Mouse (Mus musculus) forebrain, embryonic 11.5 days (tissue): ENCODE measurements around the gene Scnn1b. TPM values are rescaled to one million over a fixed set of nuclear protein-coding genes. Genes with fewer than 3 reads are reported as not detected.

Source experiments
- ATAC-seq: fragments of 200-750 bp; cut with Nextera tagmentation; replicated peaks from 2 replicates; pipeline ENCODE4 v1.8.0; 2017; ENCODE audit warnings: moderate TSS enrichment; ENCODE audit not compliant: low FRiP score
- DNase-seq: peaks from one replicate; pipeline ENCODE4 v3.0.0-alpha.2; 2017; ENCODE audit warnings: low spot score
- H3K27ac ChIP-seq: fragments of 300-500 bp; sonication (generic); 2 replicates; pipeline ENCODE4 v1.5.1; 2014; ENCODE audit warnings: low read depth, low read length
- H3K27me3 ChIP-seq: fragments of 300-500 bp; sonication (generic); 2 replicates; pipeline ENCODE4 v1.6.1; 2014; ENCODE audit warnings: mild to moderate bottlenecking, low read length, mixed read lengths; ENCODE audit not compliant: control insufficient read depth, insufficient read depth
- H3K36me3 ChIP-seq: fragments of 300-500 bp; sonication (generic); 2 replicates; pipeline ENCODE4 v1.6.1; 2014; ENCODE audit warnings: mild to moderate bottlenecking, low read length, moderate library complexity, mixed read lengths; ENCODE audit not compliant: control insufficient read depth, insufficient read depth
- H3K4me1 ChIP-seq: fragments of 300-500 bp; sonication (generic); replicated peaks from 2 replicates; pipeline ENCODE4 v1.6.1; 2014; ENCODE audit warnings: low read length, mixed read lengths; ENCODE audit not compliant: control insufficient read depth, insufficient read depth
- H3K4me2 ChIP-seq: fragments of 300-500 bp; sonication (generic); 2 replicates; pipeline ENCODE4 v1.6.1; 2014; ENCODE audit warnings: low read depth, mild to moderate bottlenecking, low read length, moderate library complexity, mixed read lengths; ENCODE audit not compliant: severe bottlenecking
- H3K4me3 ChIP-seq: fragments of 300-500 bp; sonication (generic); 2 replicates; pipeline ENCODE4 v1.5.1; 2014; ENCODE audit warnings: low read depth, low read length
- H3K9ac ChIP-seq: fragments of 300-500 bp; sonication (generic); 2 replicates; pipeline ENCODE4 v1.6.1; 2014; ENCODE audit warnings: low read length
- H3K9me3 ChIP-seq: fragments of 300-500 bp; sonication (generic); 2 replicates; pipeline ENCODE4 v1.6.1; 2016; ENCODE audit warnings: low read length, mixed read lengths; ENCODE audit not compliant: control insufficient read depth
- WGBS: fragments of 180-500 bp; shearing (Covaris S2); extraction: QIAGEN DNeasy Blood & Tissue Kit; methylation state at CpG from one replicate; pipeline ENCODE4 v1.1.7; 2014; 5-methylcytosine and 5-hydroxymethylcytosine counted together
- polyA plus RNA-seq: library from polyadenylated mRNA; unstranded; fragments of >200 nt; fragmentation: Nextera tagmentation; extraction: Ambion mirVana; gene quantifications from 2 replicates; pipeline ENCODE4 v1.2.1, GENCODE M21; 2014

Gene Scnn1b
- polyA plus RNA-seq, 1 experiment from 2014 or later = 0.07 TPM

GRCm38 (mm10) chr7:121941640-121942039, 76.8 kb downstream of the Scnn1b start:
- Histone ChIP-seq H3K4me1 (no peaks in the 10 kb centered on the region), H3K9ac (no peak overlapping the region), H3K27ac (no peak overlapping the region), H3K9me3 (no peaks in the 10 kb centered on the region), H3K4me3 (no peak overlapping the region), H3K36me3 (no peaks in the 10 kb centered on the region; the same call in 1 of the 2 replicates), H3K27me3 (no peaks in the 10 kb centered on the region), H3K4me2 (no peak overlapping the region)
- 91% methylated on average over 3 of the region's 3 CpGs for WGBS
- no peak for ATAC-seq
- no peak for DNase-seq

GRCm38 (mm10) chr7:121942371-121942770, 77.5 kb downstream of the Scnn1b start:
- H3K36me3 ChIP-seq = no peaks in the 10 kb centered on the region
- H3K9ac ChIP-seq = no peak overlapping the region
- H3K4me2 ChIP-seq = no peak overlapping the region
- no peaks in the 10 kb centered on the region for H3K9me3 ChIP-seq
- 91% methylated on average over 2 of the region's 2 CpGs for WGBS
- no peak overlapping the region for H3K27ac ChIP-seq
- DNase-seq (no peak), ATAC-seq (no peak)
- H3K4me1 ChIP-seq = no peaks in the 10 kb centered on the region
- no peaks in the 10 kb centered on the region for H3K27me3 ChIP-seq
- H3K4me3 ChIP-seq = no peak overlapping the region

GRCm38 (mm10) chr7:121946196-121946595, 81.4 kb downstream of the Scnn1b start:
- Histone ChIP-seq H3K27me3 (no peaks in the 10 kb centered on the region), H3K36me3 (no peaks in the 10 kb centered on the region; the same call in 1 of the 2 replicates), H3K27ac (no peak overlapping the region), H3K4me2 (no peak overlapping the region), H3K4me3 (no peak overlapping the region), H3K9me3 (no peaks in the 10 kb centered on the region), H3K4me1 (no peaks in the 10 kb centered on the region), H3K9ac (no peak overlapping the region)
- ATAC-seq (no peak), DNase-seq (no peak)
- 89% methylated on average over 5 of the region's 5 CpGs for WGBS

- Histone ChIP-seq H3K27me3 (no peaks in the 10 kb centered on the region), H3K36me3 (no peaks in the 10 kb centered on the region; the same call in 1 of the 2 replicates), H3K4me3 (no peak overlapping the region), H3K4me2 (no peak overlapping the region), H3K4me1 (no peaks in the 10 kb centered on the region), H3K27ac (no peak overlapping the region), H3K9me3 (no peaks in the 10 kb centered on the region), H3K9ac (no peak overlapping the region)
- ATAC-seq = no peak
- no peak for DNase-seq
- 86% methylated on average over 4 of the region's 4 CpGs for WGBS
Measured at GRCm38 (mm10) chr7:121947513-121947912, 82.7 kb downstream of the Scnn1b start.

- Histone ChIP-seq H3K4me1 (no peaks in the 10 kb centered on the region), H3K4me3 (no peak overlapping the region), H3K9ac (no peak overlapping the region), H3K4me2 (no peak overlapping the region), H3K9me3 (no peaks in the 10 kb centered on the region), H3K36me3 (no peaks in the 10 kb centered on the region), H3K27ac (no peak overlapping the region), H3K27me3 (no peaks in the 10 kb centered on the region)
- 91% methylated on average over 11 of the region's 11 CpGs for WGBS
- no peak for DNase-seq
- ATAC-seq = no peak
Measured at GRCm38 (mm10) chr7:121954891-121955669, 90.2 kb downstream of the Scnn1b start.

GRCm38 (mm10) chr7:121955802-121956201, 91.0 kb downstream of the Scnn1b start:
- WGBS = 93% methylated on average over 12 of the region's 12 CpGs
- no peak for DNase-seq

GRCm38 (mm10) chr7:121961913-121962570, 97.2 kb downstream of the Scnn1b start:
- no peak for ATAC-seq

More at GRCm38 (mm10) chr7:121955802-121956201, 91.0 kb downstream of the Scnn1b start:
- H3K4me2 ChIP-seq = no peak overlapping the region
- H3K9me3 ChIP-seq = no peaks in the 10 kb centered on the region
- H3K27me3 ChIP-seq = no peaks in the 10 kb centered on the region
- H3K36me3 ChIP-seq = no peaks in the 10 kb centered on the region
- no peaks in the 10 kb centered on the region for H3K4me1 ChIP-seq
- no peak overlapping the region for H3K27ac ChIP-seq
- no peak for ATAC-seq
- H3K9ac ChIP-seq = no peak overlapping the region
- no peak overlapping the region for H3K4me3 ChIP-seq

GRCm38 (mm10) chr7:121962571-121962959, 97.7 kb downstream of the Scnn1b start:
- Histone ChIP-seq H3K4me1 (no peaks in the 10 kb centered on the region), H3K4me3 (no peak overlapping the region), H3K9me3 (no peaks in the 10 kb centered on the region), H3K27me3 (no peaks in the 10 kb centered on the region), H3K9ac (no peak overlapping the region), H3K36me3 (no peaks in the 10 kb centered on the region), H3K27ac (no peak overlapping the region), H3K4me2 (no peak overlapping the region)
- DNase-seq (no peak), ATAC-seq (no peak)
- WGBS = 91% methylated on average over 3 of the region's 3 CpGs

More at GRCm38 (mm10) chr7:121961913-121962570, 97.2 kb downstream of the Scnn1b start:
- Histone ChIP-seq H3K4me2 (no peak overlapping the region), H3K27me3 (no peaks in the 10 kb centered on the region), H3K27ac (no peak overlapping the region), H3K36me3 (no peaks in the 10 kb centered on the region), H3K9me3 (no peaks in the 10 kb centered on the region), H3K4me3 (no peak overlapping the region), H3K4me1 (no peaks in the 10 kb centered on the region), H3K9ac (no peak overlapping the region)
- no peak for DNase-seq
- WGBS = 90% methylated on average over 7 of the region's 7 CpGs
